Mouse (Mus musculus): ENCODE results near the gene Tspan12.

DNA sequence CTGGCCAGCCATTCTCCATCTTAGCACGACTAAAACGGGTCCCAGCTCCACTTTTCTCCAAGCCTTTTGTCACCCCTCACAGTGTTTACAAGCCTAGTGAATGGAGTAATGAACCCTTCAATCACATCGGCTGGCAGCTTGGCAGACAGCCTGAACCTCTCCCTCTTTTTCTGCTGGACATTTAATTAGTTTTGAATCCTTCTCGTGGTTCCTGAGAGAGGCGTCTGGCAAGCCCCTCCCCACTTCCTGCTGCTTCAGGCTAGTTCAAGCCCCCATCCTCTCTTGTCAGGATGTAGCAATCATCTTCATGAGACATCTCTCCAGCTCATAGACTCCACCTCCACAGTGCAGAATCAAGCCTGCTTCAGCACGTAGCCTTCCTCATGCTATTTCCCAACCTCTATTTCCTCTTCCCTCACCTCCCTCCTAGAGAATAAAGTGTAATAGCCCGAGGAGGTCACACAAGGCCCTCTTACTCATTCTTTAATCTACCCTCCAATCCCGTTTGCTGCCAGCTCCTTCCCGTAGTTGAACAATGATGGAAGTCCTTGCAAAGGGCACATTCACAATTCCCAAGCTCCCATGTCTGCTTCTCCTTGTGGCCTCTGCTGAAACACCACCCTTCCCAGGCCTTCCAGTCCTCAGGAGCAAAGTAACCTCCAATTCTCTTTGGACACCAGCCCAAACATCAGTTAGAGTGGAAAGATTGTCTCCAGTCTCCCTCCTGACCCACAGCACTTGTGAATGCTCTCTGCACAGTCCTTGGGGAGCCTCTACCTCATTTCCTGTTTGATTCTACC lies 12.1 kb downstream of the Tspan12 start:
- TF ChIP-seq USF1 (IDR thresholded peaks at IDR 0.05; ENCODE audit: low read depth) (no peak), CTCF (IDR thresholded peaks at IDR 0.05; ENCODE audit: control insufficient read depth, insufficient read depth, insufficient read length) (no peak), MYOG (IDR thresholded peaks at IDR 0.05; ENCODE audit: control insufficient read depth, extremely low read depth, insufficient read length) (no peak), MAX (IDR thresholded peaks at IDR 0.05) (no peak), MYOD1 (IDR thresholded peaks at IDR 0.05; ENCODE audit: control insufficient read depth, insufficient read length, low read depth) (no peak), CEBPB (IDR thresholded peaks at IDR 0.05; ENCODE audit: low read depth) (no peak), FOSL1 (IDR thresholded peaks at IDR 0.05; ENCODE audit: insufficient read depth, low read length, poor library complexity, severe bottlenecking) (no peak)

Measured in C2C12 (cell line).